Mouse (Mus musculus) macrophage (primary cell): ENCODE measurements around the gene Ccdc58. TPM values are rescaled to one million over a fixed set of nuclear protein-coding genes. Genes with fewer than 3 reads are reported as not detected.
"Not testable (repeated sequence)": the region's sequence is repeated elsewhere in the genome, so short reads cannot be mapped to it uniquely, and the experiment has no call there.

Experiments
- H3K27ac ChIP-seq: fragments of 350-480 bp; formaldehyde crosslinking; 2 replicates; pipeline ENCODE4 v1.9.0; 2021
- H3K36me3 ChIP-seq: fragments of 350-480 bp; formaldehyde crosslinking; 2 replicates; pipeline ENCODE4 v1.9.0; 2021; ENCODE audit errors: inconsistent target
- H3K4me3 ChIP-seq: fragments of 350-480 bp; formaldehyde crosslinking; 2 replicates; pipeline ENCODE4 v1.9.0; 2021; ENCODE audit errors: inconsistent target
- H3K79me2 ChIP-seq: fragments of 350-480 bp; formaldehyde crosslinking; 2 replicates; pipeline ENCODE4 v1.9.0; 2021; ENCODE audit errors: inconsistent target
- WGBS: methylation state at CpG from one replicate; pipeline ENCODE4 v1.1.7; 2026; ENCODE audit warnings: inconsistent platforms; ENCODE audit not compliant: missing documents; 5-methylcytosine and 5-hydroxymethylcytosine counted together
- polyA plus RNA-seq: library from polyadenylated mRNA; stranded (reverse); fragments of 250-400 nt; gene quantifications from 3 replicates; pipeline ENCODE4 v1.2.4, GENCODE M21; 2018; ENCODE audit warnings: inconsistent platforms
- total RNA-seq, 78 experiments: library from RNA; depleted of rRNA; stranded (reverse); fragments of 250-400 nt; gene quantifications; 1 replicate in 9 of 78; 2 replicates in 24 of 78; 3 replicates in 43 of 78; 4 replicates in 2 of 78; pipeline ENCODE4 v1.2.4; 2018; ENCODE audit warnings: inconsistent platforms in 56 of 78

Gene Ccdc58
- total RNA-seq (2018; cell fraction: chromatin; rRNA removed) = 10 to 100 TPM; 14.2 to 68.3 (median 36.7) TPM
- 10 to 100 TPM; 10.3 to 22.0 (median 16.8) TPM for total RNA-seq (2018; cell fraction: cytosol; rRNA removed)
- 10 to 100 TPM; 11.5 to 54.4 (median 25.0) TPM for total RNA-seq (2018; cell fraction: nucleus; rRNA removed)
- polyA plus RNA-seq = 17.7 to 36.1 TPM (median 29.6 TPM) in 3 replicates

GRCm38 (mm10) chr16:36071450-36072379 is at the start of gene Ccdc58, which contains the start of gene Fam162a:
Ccdc58 (plus strand) TSS chr16:36071685.
Fam162a (minus strand) TSS chr16:36071594.
- Histone ChIP-seq H3K79me2 (peaks cover 70% of the 10 kb centered on the region), H3K27ac (peak within 1 kb of the TSS; percentile 99), H3K4me3 (peak within 1 kb of the TSS; percentile 99), H3K36me3 (no peaks in the 10 kb centered on the region)
- WGBS = under 1% methylated on average over 69 of the region's 81 CpGs

- H3K4me3 ChIP-seq, H3K27ac ChIP-seq, H3K79me2 ChIP-seq: not testable (repeated sequence)
- H3K36me3 ChIP-seq = peaks cover 48% of the 10 kb centered on the region
- WGBS = no CpG with 5 or more reads among the region's 2 CpGs
Measured at GRCm38 (mm10) chr16:36028120-36028519, 43.4 kb upstream of the Ccdc58 start.

DNA sequence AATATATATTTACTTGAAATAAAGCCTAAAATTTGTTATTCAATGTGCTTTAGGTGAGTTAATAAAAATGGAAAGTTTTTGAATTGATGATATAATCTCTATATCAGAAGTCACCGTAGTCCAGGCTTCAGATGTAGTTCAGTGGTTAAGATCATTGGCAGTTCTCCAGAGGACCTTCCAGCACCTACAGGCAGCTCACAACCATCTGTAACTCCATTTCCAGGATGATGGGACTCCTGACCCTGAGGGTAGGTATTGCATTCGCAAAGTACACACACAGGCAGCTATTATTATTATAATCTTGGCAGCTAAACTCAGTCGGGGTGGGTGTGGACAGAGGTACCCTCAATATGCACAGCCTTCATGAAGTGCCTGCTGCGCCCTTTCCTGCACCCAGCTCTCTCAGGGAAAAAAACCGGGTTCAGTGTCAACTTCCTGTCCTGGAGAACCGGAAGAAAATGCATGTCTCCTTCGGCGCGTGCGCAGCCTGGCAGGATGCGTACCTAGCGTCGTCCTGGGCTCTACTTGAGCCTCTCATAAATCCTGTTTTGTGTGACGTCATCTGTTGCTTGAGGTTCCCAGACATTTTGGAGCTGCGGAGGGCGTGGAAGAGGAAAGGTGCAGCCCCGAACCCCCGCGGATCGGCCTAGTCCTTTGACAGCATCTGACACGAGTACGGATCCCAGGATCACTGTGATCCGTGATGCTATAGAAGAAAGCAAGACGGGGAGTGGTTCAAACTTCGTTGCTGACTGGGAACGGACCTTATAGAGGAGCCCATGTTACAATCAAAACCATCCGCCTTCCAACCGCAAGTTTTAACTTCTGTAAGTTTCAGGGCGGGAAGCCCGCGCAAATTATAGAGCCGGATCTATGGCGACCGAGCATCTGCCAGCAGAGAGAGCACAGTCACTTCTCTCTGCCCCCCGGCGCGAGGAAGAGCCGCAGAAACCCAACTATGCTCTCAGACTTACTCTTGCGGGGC is 30.6 kb upstream of the Ccdc58 start, which contains the start of gene Wdr5b:
TSS of gene Wdr5b (plus strand) at position 551 of the 985 bp plus-strand sequence.
- WGBS = 1% methylated on average over 38 of the region's 39 CpGs
- H3K36me3 ChIP-seq = peaks cover 2% of the 10 kb centered on the region; the same call in 1 of the 2 replicates
- H3K4me3 ChIP-seq = peak within 1 kb of the TSS; percentile 78
- peaks cover 14% of the 10 kb centered on the region for H3K79me2 ChIP-seq
- peak within 1 kb of the TSS; percentile 52 for H3K27ac ChIP-seq

- Histone ChIP-seq H3K79me2 (peaks cover 14% of the 10 kb centered on the region), H3K4me3 (peak overlapping the region; percentile 78), H3K36me3 (peaks cover 6% of the 10 kb centered on the region; the same call in 1 of the 2 replicates), H3K27ac (peak overlapping the region; percentile 52)
- 8% methylated on average over 11 of the region's 11 CpGs for WGBS
Measured at GRCm38 (mm10) chr16:36041625-36042020, 29.9 kb upstream of the Ccdc58 start.

GRCm38 (mm10) chr16:36043073-36043472 is 28.4 kb upstream of the Ccdc58 start:
- H3K79me2 ChIP-seq = peaks cover 14% of the 10 kb centered on the region
- H3K4me3 ChIP-seq = no peak overlapping the region
- WGBS = 93% methylated on average over 10 of the region's 10 CpGs
- H3K36me3 ChIP-seq = peaks cover 6% of the 10 kb centered on the region; the same call in 1 of the 2 replicates
- no peak overlapping the region for H3K27ac ChIP-seq

GRCm38 (mm10) chr16:36043964-36044363 is 27.5 kb upstream of the Ccdc58 start:
- Histone ChIP-seq H3K79me2 (peaks cover 14% of the 10 kb centered on the region), H3K36me3 (peaks cover 6% of the 10 kb centered on the region; the same call in 1 of the 2 replicates), H3K4me3 (no peak overlapping the region), H3K27ac (no peak overlapping the region)
- WGBS = 99% methylated on average over 4 of the region's 4 CpGs

GRCm38 (mm10) chr16:36047538-36047937 is 23.9 kb upstream of the Ccdc58 start:
- H3K36me3 ChIP-seq = peaks cover 6% of the 10 kb centered on the region; the same call in 1 of the 2 replicates
- H3K79me2 ChIP-seq = peaks cover 2% of the 10 kb centered on the region; the same call in 1 of the 2 replicates
- 100% methylated on average over 4 of the region's 4 CpGs for WGBS
- no peak overlapping the region for H3K4me3 ChIP-seq
- H3K27ac ChIP-seq = no peak overlapping the region

DNA sequence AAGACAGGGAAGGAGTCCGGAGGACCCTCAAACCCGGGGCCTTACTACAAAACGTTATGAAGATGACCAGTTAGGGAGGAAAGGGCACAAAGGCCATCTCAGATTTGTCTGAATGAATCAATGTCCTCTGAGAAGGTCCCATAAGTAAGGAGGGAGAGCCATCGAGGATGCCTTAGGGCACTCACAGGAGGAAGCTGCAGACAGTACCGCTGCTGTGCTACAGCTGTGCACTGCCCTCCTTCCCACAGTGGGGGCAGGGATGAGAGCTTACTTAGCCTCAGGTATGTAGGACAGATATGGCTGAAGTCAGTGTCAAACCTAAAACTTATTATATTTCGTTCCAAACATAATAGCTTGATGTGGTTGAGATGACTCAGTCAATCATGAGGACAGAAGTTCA is 20.0 kb upstream of the Ccdc58 start:
- Histone ChIP-seq H3K27ac (no peak overlapping the region), H3K36me3 (no peaks in the 10 kb centered on the region; the same call in 1 of the 2 replicates), H3K4me3 (no peak overlapping the region), H3K79me2 (no peaks in the 10 kb centered on the region)
- WGBS = 95% methylated on average over 6 of the region's 6 CpGs

GRCm38 (mm10) chr16:36053524-36054275 is 17.8 kb upstream of the Ccdc58 start:
- 78% methylated on average over 6 of the region's 6 CpGs for WGBS
- H3K4me3 ChIP-seq = no peak overlapping the region
- no peaks in the 10 kb centered on the region for H3K79me2 ChIP-seq
- H3K27ac ChIP-seq = no peak overlapping the region
- H3K36me3 ChIP-seq = no peaks in the 10 kb centered on the region

DNA sequence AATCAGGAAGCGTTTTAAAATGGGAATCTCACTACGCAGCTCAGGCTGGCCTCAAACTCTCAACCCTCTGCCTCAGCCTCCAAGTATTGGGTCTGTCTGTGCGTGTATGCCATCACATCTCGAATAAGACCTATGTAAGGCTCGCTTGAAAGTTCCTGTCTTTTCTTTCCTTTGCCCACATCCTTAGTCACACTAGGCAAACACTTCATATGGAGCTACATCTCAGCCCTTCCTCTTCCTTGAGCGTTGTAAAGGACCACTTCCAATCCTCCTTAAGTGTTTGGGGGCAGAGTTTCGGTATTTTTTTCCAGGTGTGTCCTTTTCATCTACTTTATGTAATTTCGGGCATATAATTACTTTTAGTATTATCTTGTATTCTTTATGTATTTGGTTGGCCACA is 16.6 kb upstream of the Ccdc58 start:
- Histone ChIP-seq H3K4me3 (no peak overlapping the region), H3K27ac (no peak overlapping the region), H3K36me3 (no peaks in the 10 kb centered on the region), H3K79me2 (no peaks in the 10 kb centered on the region)
- WGBS = 97% methylated on average over 8 of the region's 8 CpGs

- WGBS = 91% methylated on average over 11 of the region's 11 CpGs
- Histone ChIP-seq H3K36me3 (no peaks in the 10 kb centered on the region), H3K27ac (no peak overlapping the region), H3K79me2 (no peaks in the 10 kb centered on the region), H3K4me3 (no peak overlapping the region)
Measured at GRCm38 (mm10) chr16:36056416-36056815, 15.1 kb upstream of the Ccdc58 start.

DNA sequence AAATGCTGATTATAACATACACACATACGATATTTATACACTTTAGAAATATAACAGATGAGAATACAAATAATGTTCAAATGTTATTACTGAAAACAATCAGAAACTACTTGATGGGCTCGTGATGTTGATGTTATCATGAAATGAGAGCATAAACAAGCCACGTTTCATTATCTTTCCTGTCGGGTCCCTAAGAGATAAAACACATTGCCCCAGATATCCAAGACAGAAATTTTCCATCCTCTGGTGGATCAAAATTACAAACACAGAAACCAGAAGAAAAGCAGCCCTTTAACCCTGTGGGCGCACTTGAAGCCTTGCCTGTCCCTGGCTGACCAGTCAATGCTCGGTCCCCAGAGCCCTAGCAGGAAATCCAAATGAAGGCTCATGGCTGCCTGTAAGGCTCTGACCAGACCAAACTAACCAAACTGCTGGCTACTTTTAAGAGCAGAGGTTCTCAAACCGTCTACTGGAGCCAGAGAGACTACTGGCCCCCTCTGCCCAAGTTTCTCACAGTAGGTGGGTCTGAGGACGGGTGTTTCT is 13.5 kb upstream of the Ccdc58 start:
- 94% methylated on average over 8 of the region's 8 CpGs for WGBS
- Histone ChIP-seq H3K27ac (no peak overlapping the region), H3K36me3 (no peaks in the 10 kb centered on the region), H3K79me2 (no peaks in the 10 kb centered on the region), H3K4me3 (no peak overlapping the region)

DNA sequence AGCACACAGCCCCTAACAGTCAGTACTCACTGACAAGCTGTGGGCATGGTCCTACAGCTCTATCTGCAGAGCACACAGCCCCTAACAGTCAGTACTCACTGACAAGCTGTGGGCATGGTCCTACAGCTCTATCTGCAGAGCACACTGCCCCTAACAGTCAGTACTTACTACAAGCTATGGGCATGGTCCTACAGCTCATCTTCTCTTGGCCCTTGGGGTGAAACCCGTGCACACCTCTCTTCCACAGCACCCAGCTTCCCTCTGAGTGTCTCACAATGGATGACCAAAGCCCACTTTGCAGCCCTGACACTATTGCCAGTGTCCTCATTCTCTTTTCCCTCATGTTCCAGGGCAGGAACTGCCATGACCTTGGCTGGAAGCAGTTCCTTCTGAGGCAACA is 9.0 kb upstream of the Ccdc58 start:
- not testable (repeated sequence) for H3K27ac ChIP-seq, H3K36me3 ChIP-seq, H3K79me2 ChIP-seq, H3K4me3 ChIP-seq
- 100% methylated on average over 1 of the region's 1 CpGs for WGBS
